Mouse (Mus musculus): ENCODE data around the gene Ccdc63.
"Not testable (repeated sequence)": the region's sequence is repeated elsewhere in the genome, so short reads cannot be mapped to it uniquely, and the experiment has no call there.

The Ccdc63 gene

GRCm38 (mm10) chr5:122140723-122141122 lies at the start of gene Ccdc63:
TSS of gene Ccdc63 (minus strand) at chr5:122140823.
- no peak for DNase-seq (ENCODE audit: low read depth)

- no peak for DNase-seq (ENCODE audit: low read depth)
Observed at GRCm38 (mm10) chr5:122189115-122189514, 48.5 kb upstream of the Ccdc63 start.

GRCm38 (mm10) chr5:122184858-122185257 lies 44.2 kb upstream of the Ccdc63 start:
- DNase-seq (ENCODE audit: low read depth), result not testable (repeated sequence)

- no peak for DNase-seq (ENCODE audit: low read depth)
Observed at GRCm38 (mm10) chr5:122184283-122184806, 43.7 kb upstream of the Ccdc63 start.

GRCm38 (mm10) chr5:122179665-122180064 lies 39.0 kb upstream of the Ccdc63 start:
- no peak for DNase-seq (ENCODE audit: low read depth)

- peak; percentile 44 for DNase-seq (ENCODE audit: low read depth)
Observed at GRCm38 (mm10) chr5:122176398-122176797, 35.8 kb upstream of the Ccdc63 start.

- DNase-seq (ENCODE audit: low read depth), result no peak
Observed at GRCm38 (mm10) chr5:122175961-122176360, 35.3 kb upstream of the Ccdc63 start.

- no peak for DNase-seq (ENCODE audit: low read depth)
Observed at GRCm38 (mm10) chr5:122175402-122175801, 34.8 kb upstream of the Ccdc63 start.

- DNase-seq (ENCODE audit: low read depth), result no peak
Observed at GRCm38 (mm10) chr5:122171058-122171457, 30.4 kb upstream of the Ccdc63 start.

GRCm38 (mm10) chr5:122168344-122169069 lies 27.9 kb upstream of the Ccdc63 start:
- no peak for DNase-seq (ENCODE audit: low read depth)

- DNase-seq (ENCODE audit: low read depth), result no peak
Observed at GRCm38 (mm10) chr5:122166636-122167161, 26.1 kb upstream of the Ccdc63 start.

GRCm38 (mm10) chr5:122165233-122165915 lies 24.8 kb upstream of the Ccdc63 start:
- DNase-seq (ENCODE audit: low read depth), result no peak

GRCm38 (mm10) chr5:122164011-122164410 lies 23.4 kb upstream of the Ccdc63 start:
- no peak for DNase-seq (ENCODE audit: low read depth)

GRCm38 (mm10) chr5:122163194-122163593 lies 22.6 kb upstream of the Ccdc63 start:
- no peak for DNase-seq (ENCODE audit: low read depth)

GRCm38 (mm10) chr5:122158557-122159515 lies 18.2 kb upstream of the Ccdc63 start:
- DNase-seq (ENCODE audit: low read depth), result no peak

GRCm38 (mm10) chr5:122157827-122158381 lies 17.3 kb upstream of the Ccdc63 start, which contains the start of gene Ppp1cc:
TSS of gene Ppp1cc (plus strand) at chr5:122158278.
- peak; percentile 79 for DNase-seq (ENCODE audit: low read depth)

GRCm38 (mm10) chr5:122156486-122156885 lies 15.9 kb upstream of the Ccdc63 start:
- DNase-seq (ENCODE audit: low read depth), result no peak

- no peak for DNase-seq (ENCODE audit: low read depth)
Observed at GRCm38 (mm10) chr5:122155613-122156012, 15.0 kb upstream of the Ccdc63 start.

GRCm38 (mm10) chr5:122154782-122155181 lies 14.2 kb upstream of the Ccdc63 start:
- DNase-seq (ENCODE audit: low read depth), result no peak

- DNase-seq (ENCODE audit: low read depth), result no peak
Observed at GRCm38 (mm10) chr5:122154006-122154405, 13.4 kb upstream of the Ccdc63 start.

- not testable (repeated sequence) for DNase-seq (ENCODE audit: low read depth)
Observed at GRCm38 (mm10) chr5:122152508-122152907, 11.9 kb upstream of the Ccdc63 start.

All from c-Kit-positive CD71-positive TER-119-negative erythroid progenitor cells, embryonic 14.5 days (primary cell).